In genomic region chr5:36739829-36740228, GRCm38 (mm10) we compare ENCODE assay signal across 8 mouse cellular contexts. TPM values are rescaled to one million over a fixed set of nuclear protein-coding genes. Genes with fewer than 3 reads are reported as not detected.
DNase-seq lines count a peak whose midpoint lies in the region; ATAC-seq and TF ChIP-seq lines count a peak whose summit lies in the region.

No protein-coding gene starts in this region.

- no peaks in the 10 kb centered on the region for H3K79me2 ChIP-seq in MEL (ENCODE audit: control insufficient read depth, insufficient read depth, low read length, poor library complexity)

- TF ChIP-seq EP300 in MEL (IDR thresholded peaks at IDR 0.05; ENCODE audit: low read depth in 1 of 2, low read length in 2 of 2), result no peak

- TF ChIP-seq RAD21 in MEL (IDR thresholded peaks at IDR 0.05; ENCODE audit: low read depth, low read length), result peak; percentile 87

- no peak overlapping the region for H3K4me3 ChIP-seq in kidney, adult 2 months (ENCODE audit: insufficient read depth, low read depth, low read length)
- H3K4me3 ChIP-seq in kidney, embryonic 14.5 days (ENCODE audit: low read length), result no peak overlapping the region
- no peak overlapping the region for H3K4me3 ChIP-seq in MEL (ENCODE audit: control insufficient read depth in 1 of 2, insufficient read depth in 1 of 2, low read depth in 2 of 2, low read length in 2 of 2)
- no peak overlapping the region for H3K4me3 ChIP-seq in kidney, postnatal 0 days (replicated peaks; ENCODE audit: low read depth, low read length)
- no peak overlapping the region for H3K4me3 ChIP-seq in hindbrain, embryonic 10.5 days

- no peak overlapping the region for H3K27ac ChIP-seq in kidney, adult 2 months (ENCODE audit: insufficient read depth, low read depth, low read length)
- H3K27ac ChIP-seq in kidney, embryonic 14.5 days (ENCODE audit: low read depth, low read length), result no peak overlapping the region
- H3K27ac ChIP-seq in MEL (ENCODE audit: control insufficient read depth, low read depth, low read length), result no peak overlapping the region
- no peak overlapping the region for H3K27ac ChIP-seq in kidney, postnatal 0 days
- H3K27ac ChIP-seq in hindbrain, embryonic 10.5 days, result no peak overlapping the region

- peak; percentile 61 for DNase-seq in kidney, adult 2 months
- DNase-seq in MEL (ENCODE audit: low read depth, low spot score), result peak; percentile 62
- peak; percentile 76 for DNase-seq in cerebellum, adult 11-12 months
- DNase-seq in kidney, postnatal 0 days (ENCODE audit: low spot score), result peak; percentile 47
- no peak for DNase-seq in hindbrain, embryonic 10.5 days (ENCODE audit: low spot score)
- no peak for DNase-seq in thymus, postnatal 25 days

- no peak for ATAC-seq in kidney, embryonic 14.5 days (ENCODE audit: low FRiP score, low TSS enrichment)
- ATAC-seq in kidney, postnatal 0 days (replicated peaks; ENCODE audit: low FRiP score, low read depth), result no peak
- 0 out of 2 replicates have a peak, but pooled peaks have one; percentile 27 for ATAC-seq in megakaryocyte-erythroid progenitor cell, adult 5-6 weeks (replicated peaks; ENCODE audit: low FRiP score, low TSS enrichment, poor library complexity, severe bottlenecking)

- H3K9me3 ChIP-seq in kidney, embryonic 14.5 days (ENCODE audit: control insufficient read depth, low read length), result no peaks in the 10 kb centered on the region
- H3K9me3 ChIP-seq in MEL (replicated peaks; ENCODE audit: insufficient read depth, low read length), result no peaks in the 10 kb centered on the region
- no peaks in the 10 kb centered on the region for H3K9me3 ChIP-seq in kidney, postnatal 0 days (replicated peaks; ENCODE audit: low read length)
- no peaks in the 10 kb centered on the region for H3K9me3 ChIP-seq in hindbrain, embryonic 10.5 days

- TF ChIP-seq CTCF in kidney, adult 2 months (conservative IDR thresholded peaks at IDR 0.05; ENCODE audit: insufficient read depth, insufficient read length, low read depth, low read length), result peak; percentile 80
- peak; percentile 67 to 86 (median 77) for TF ChIP-seq CTCF in MEL (IDR thresholded peaks at IDR 0.05 in 2 of 3, conservative IDR thresholded peaks at IDR 0.05 in 1 of 3; ENCODE audit: control insufficient read depth in 1 of 3, insufficient read depth in 1 of 3, low read depth in 2 of 3, low read length in 3 of 3, poor library complexity in 1 of 3, severe bottlenecking in 1 of 3)
- peak; percentile 78 for TF ChIP-seq CTCF in kidney, postnatal 0 days (IDR thresholded peaks at IDR 0.05; ENCODE audit: low read depth)

- no peaks in the 10 kb centered on the region for H3K36me3 ChIP-seq in kidney, adult 2 months (ENCODE audit: control insufficient read depth, insufficient read depth, low read length)
- H3K36me3 ChIP-seq in kidney, embryonic 14.5 days (ENCODE audit: control insufficient read depth, insufficient read depth, low read length), result no peaks in the 10 kb centered on the region
- H3K36me3 ChIP-seq in MEL (ENCODE audit: control insufficient read depth in 1 of 2, insufficient read depth in 2 of 2, low read length in 2 of 2), result peaks cover 0 to 16% of the 10 kb centered on the region in 2 experiments; a peak in 2 of 4 replicates
- no peaks in the 10 kb centered on the region for H3K36me3 ChIP-seq in kidney, postnatal 0 days (ENCODE audit: insufficient read depth, low read length)
- H3K36me3 ChIP-seq in hindbrain, embryonic 10.5 days, result no peaks in the 10 kb centered on the region

- WGBS in kidney, adult 2 months, result 61% methylated on average over 4 of the region's 4 CpGs
- WGBS in kidney, embryonic 14.5 days, result 67% methylated on average over 4 of the region's 4 CpGs
- 68% methylated on average over 4 of the region's 4 CpGs for WGBS in kidney, postnatal 0 days
- 65% methylated on average over 4 of the region's 4 CpGs for WGBS in hindbrain, embryonic 10.5 days

- peaks cover 4% of the 10 kb centered on the region; the same call in 1 of the 2 replicates for H3K4me1 ChIP-seq in kidney, adult 2 months (ENCODE audit: control insufficient read depth, insufficient read depth, low read length)
- no peaks in the 10 kb centered on the region for H3K4me1 ChIP-seq in kidney, embryonic 14.5 days (ENCODE audit: control insufficient read depth, insufficient read depth, low read length)
- H3K4me1 ChIP-seq in MEL (ENCODE audit: control insufficient read depth in 1 of 2, insufficient read depth in 2 of 2, low read length in 2 of 2), result peaks cover 6 to 28% of the 10 kb centered on the region in 2 experiments
- H3K4me1 ChIP-seq in kidney, postnatal 0 days (replicated peaks; ENCODE audit: insufficient read depth, low read length), result no peaks in the 10 kb centered on the region
- no peaks in the 10 kb centered on the region for H3K4me1 ChIP-seq in hindbrain, embryonic 10.5 days (replicated peaks)

- H3K9ac ChIP-seq in kidney, embryonic 14.5 days (ENCODE audit: low read depth, low read length), result no peak overlapping the region
- no peak overlapping the region for H3K9ac ChIP-seq in MEL (ENCODE audit: control insufficient read depth, low read depth, low read length, poor library complexity, severe bottlenecking)
- H3K9ac ChIP-seq in kidney, postnatal 0 days (ENCODE audit: low read depth, low read length), result no peak overlapping the region

- no peak for TF ChIP-seq POLR2A in kidney, adult 2 months (IDR thresholded peaks at IDR 0.05; ENCODE audit: low read depth, low read length)
- no peak for TF ChIP-seq POLR2A in MEL (IDR thresholded peaks at IDR 0.05; ENCODE audit: control insufficient read depth in 1 of 2, insufficient read depth in 1 of 2, low read depth in 1 of 2, low read length in 2 of 2, poor library complexity in 1 of 2)

- no peaks in the 10 kb centered on the region for H3K27me3 ChIP-seq in kidney, adult 2 months (replicated peaks; ENCODE audit: control insufficient read depth, insufficient read depth, low read length)
- H3K27me3 ChIP-seq in kidney, embryonic 14.5 days (ENCODE audit: control insufficient read depth, insufficient read depth, low read length), result no peaks in the 10 kb centered on the region
- no peaks in the 10 kb centered on the region for H3K27me3 ChIP-seq in MEL (ENCODE audit: control insufficient read depth in 1 of 2, insufficient read depth in 2 of 2, low read length in 2 of 2)
- H3K27me3 ChIP-seq in kidney, postnatal 0 days (ENCODE audit: insufficient read depth, low read length), result no peaks in the 10 kb centered on the region
- H3K27me3 ChIP-seq in hindbrain, embryonic 10.5 days (ENCODE audit: insufficient read depth, poor library complexity, severe bottlenecking), result no peaks in the 10 kb centered on the region

- no peak overlapping the region for H3K4me2 ChIP-seq in kidney, embryonic 14.5 days (replicated peaks; ENCODE audit: low read depth, low read length)
- no peak overlapping the region for H3K4me2 ChIP-seq in kidney, postnatal 0 days (ENCODE audit: low read length)

TF ChIP-seq in MEL, 35 proteins besides CTCF, POLR2A, EP300 and RAD21 (continues in another document):
- TF ChIP-seq GABPA (IDR thresholded peaks at IDR 0.05; ENCODE audit: low read depth, low read length) (no peak), SMC3 (IDR thresholded peaks at IDR 0.05; ENCODE audit: low read depth, low read length) (peak; percentile 94), MAFK (IDR thresholded peaks at IDR 0.05; ENCODE audit: borderline replicate concordance, low read depth, low read length) (no peak), MEF2A (IDR thresholded peaks at IDR 0.05; ENCODE audit: extremely low read depth, insufficient replicate concordance, low read depth, low read length, poor library complexity, severe bottlenecking) (no peak), SIN3A (IDR thresholded peaks at IDR 0.05; ENCODE audit: low read length) (no peak), TBP (IDR thresholded peaks at IDR 0.05; ENCODE audit: low read depth, low read length) (no peak), ZNF384 (IDR thresholded peaks at IDR 0.05; ENCODE audit: low read depth, low read length) (no peak), HCFC1 (IDR thresholded peaks at IDR 0.05; ENCODE audit: low read depth, low read length) (no peak), POLR2AphosphoS2 (IDR thresholded peaks at IDR 0.05; ENCODE audit: low read length) (no peak)

RNA-seq across cellular contexts. Expression of gene Bloc1s4, which starts 8.6 kb away (rescaled TPM):
- polyA plus RNA-seq in kidney, adult 2 months (2012; rRNA removed), result 15.8 and 21.1 TPM in 2 replicates
- polyA plus RNA-seq in kidney, embryonic 14.5 days (2014; fragmentation: Nextera tagmentation; extraction: Ambion mirVana), result 26.1 and 26.7 TPM in 2 replicates
- total RNA-seq in MEL (2012; rRNA removed), result 27.9 and 32.9 TPM in 2 replicates
- polyA plus RNA-seq in MEL (2012; ENCODE audit: insufficient read depth in 1 of 2, insufficient read length in 2 of 2, low read depth in 1 of 2, low replicate concordance in 2 of 2, missing spikeins in 1 of 2), result 10 to 100 TPM in 1 of 2 experiments, not detected in 1; 29.8 TPM
- polyA plus RNA-seq in kidney, postnatal 0 days (2015; fragmentation: Nextera tagmentation; extraction: Ambion mirVana), result 31.1 and 33.7 TPM in 2 replicates
- total RNA-seq in megakaryocyte-erythroid progenitor cell, adult 5-6 weeks (2014; fragmentation: Nextera tagmentation), result 10.4 and 15.1 TPM in 2 replicates
- 23.2 and 24.4 TPM in 2 replicates for total RNA-seq in megakaryocyte-erythroid progenitor cell, adult 5-6 weeks (2017)
- polyA plus RNA-seq in hindbrain, embryonic 10.5 days (2016; fragmentation: Nextera tagmentation; extraction: Ambion mirVana), result 23.1 and 23.5 TPM in 2 replicates

RNA-seq across cellular contexts. Expression of gene D5Ertd579e, which starts 44.0 kb away (rescaled TPM):
- polyA plus RNA-seq in kidney, adult 2 months (2012; rRNA removed), result 22.1 and 23.1 TPM in 2 replicates
- 17.7 and 30.7 TPM in 2 replicates for polyA plus RNA-seq in kidney, embryonic 14.5 days (2014; fragmentation: Nextera tagmentation; extraction: Ambion mirVana)
- total RNA-seq in MEL (2012; rRNA removed), result 15.9 and 18.9 TPM in 2 replicates
- 10 to 100 TPM in 1 of 2 experiments, not detected in 1; 31.1 TPM for polyA plus RNA-seq in MEL (2012; ENCODE audit: insufficient read depth in 1 of 2, insufficient read length in 2 of 2, low read depth in 1 of 2, low replicate concordance in 2 of 2, missing spikeins in 1 of 2)
- 19.8 and 19.9 TPM in 2 replicates for polyA plus RNA-seq in kidney, postnatal 0 days (2015; fragmentation: Nextera tagmentation; extraction: Ambion mirVana)
- total RNA-seq in megakaryocyte-erythroid progenitor cell, adult 5-6 weeks (2014; fragmentation: Nextera tagmentation), result 21.0 and 24.0 TPM in 2 replicates
- 25.7 and 44.6 TPM in 2 replicates for total RNA-seq in megakaryocyte-erythroid progenitor cell, adult 5-6 weeks (2017)
- 25.9 and 28.2 TPM in 2 replicates for polyA plus RNA-seq in hindbrain, embryonic 10.5 days (2016; fragmentation: Nextera tagmentation; extraction: Ambion mirVana)

RNA-seq across cellular contexts. Expression of gene Mrfap1, which starts 56.7 kb away (rescaled TPM):
- polyA plus RNA-seq in kidney, adult 2 months (2012; rRNA removed), result 90.9 and 114 TPM in 2 replicates
- polyA plus RNA-seq in kidney, embryonic 14.5 days (2014; fragmentation: Nextera tagmentation; extraction: Ambion mirVana), result 639 and 714 TPM in 2 replicates
- 206 and 211 TPM in 2 replicates for total RNA-seq in MEL (2012; rRNA removed)
- polyA plus RNA-seq in MEL (2012; ENCODE audit: insufficient read depth in 1 of 2, insufficient read length in 2 of 2, low read depth in 1 of 2, low replicate concordance in 2 of 2, missing spikeins in 1 of 2), result 100 to 1,000 TPM in 1 of 2 experiments, not detected in 1; 267 TPM
- polyA plus RNA-seq in kidney, postnatal 0 days (2015; fragmentation: Nextera tagmentation; extraction: Ambion mirVana), result 513 and 542 TPM in 2 replicates
- 150 and 174 TPM in 2 replicates for total RNA-seq in megakaryocyte-erythroid progenitor cell, adult 5-6 weeks (2014; fragmentation: Nextera tagmentation)
- 236 and 255 TPM in 2 replicates for total RNA-seq in megakaryocyte-erythroid progenitor cell, adult 5-6 weeks (2017)
- 423 and 451 TPM in 2 replicates for polyA plus RNA-seq in hindbrain, embryonic 10.5 days (2016; fragmentation: Nextera tagmentation; extraction: Ambion mirVana)

Comparison
In these comparisons a context has a peak if more than half of its experiments do, and no peak if none do; other contexts are left out.
1. DNase-seq: peak in kidney, adult 2 months (single experiment), MEL (single experiment), cerebellum, adult 11-12 months (single experiment) and kidney, postnatal 0 days (single experiment); none in hindbrain, embryonic 10.5 days (single experiment) and thymus, postnatal 25 days (single experiment).
2. Peak in every context shown above with its lines, with median percentiles within 50 percentile points of each other: CTCF ChIP-seq.